Mouse (Mus musculus) myocyte (in vitro differentiated cells): Measurements from ENCODE around the gene Glb1.

Experiments used
- MAX ChIP-seq: IDR thresholded peaks from one replicate; pipeline ENCODE4 v1.6.1; 2011; ENCODE audit warnings: low read depth, mild to moderate bottlenecking, control low read depth
- MYOG ChIP-seq, 3 experiments: IDR thresholded peaks; one replicate each; pipeline ENCODE4 v1.6.1; 2011; ENCODE audit warnings: control low read depth in 2 of 3, low read depth in 2 of 3, mild to moderate bottlenecking in 2 of 3; ENCODE audit not compliant: insufficient read length in 2 of 3, control insufficient read depth in 1 of 3, insufficient read depth in 1 of 3
- POLR2A ChIP-seq: IDR thresholded peaks from one replicate; pipeline ENCODE4 v1.6.1; 2011; ENCODE audit warnings: low read depth, mild to moderate bottlenecking, control low read depth, moderate library complexity; ENCODE audit not compliant: insufficient read length
- TCF12 ChIP-seq: IDR thresholded peaks from one replicate; pipeline ENCODE4 v1.6.1; 2011; ENCODE audit warnings: mild to moderate bottlenecking, control low read depth; ENCODE audit not compliant: poor library complexity, insufficient read depth, severe bottlenecking
- USF1 ChIP-seq: IDR thresholded peaks from one replicate; pipeline ENCODE4 v1.6.1; 2011; ENCODE audit warnings: low read depth, mild to moderate bottlenecking, control low read depth, moderate library complexity

- TF ChIP-seq POLR2A, result no peak
- TF ChIP-seq TCF12, result no peak
- TF ChIP-seq MAX, result no peak
- TF ChIP-seq USF1, result no peak
- TF ChIP-seq MYOG (IDR thresholded peaks at IDR 0.05; ENCODE audit: control insufficient read depth in 1 of 3, insufficient read depth in 1 of 3, insufficient read length in 2 of 3, low read depth in 2 of 3), result no peak
Measured at GRCm38 (mm10) chr9:114407676-114408075, 6.8 kb downstream of the Glb1 start.
